Mouse (Mus musculus): ENCODE data around the gene Efna4.

DNA sequence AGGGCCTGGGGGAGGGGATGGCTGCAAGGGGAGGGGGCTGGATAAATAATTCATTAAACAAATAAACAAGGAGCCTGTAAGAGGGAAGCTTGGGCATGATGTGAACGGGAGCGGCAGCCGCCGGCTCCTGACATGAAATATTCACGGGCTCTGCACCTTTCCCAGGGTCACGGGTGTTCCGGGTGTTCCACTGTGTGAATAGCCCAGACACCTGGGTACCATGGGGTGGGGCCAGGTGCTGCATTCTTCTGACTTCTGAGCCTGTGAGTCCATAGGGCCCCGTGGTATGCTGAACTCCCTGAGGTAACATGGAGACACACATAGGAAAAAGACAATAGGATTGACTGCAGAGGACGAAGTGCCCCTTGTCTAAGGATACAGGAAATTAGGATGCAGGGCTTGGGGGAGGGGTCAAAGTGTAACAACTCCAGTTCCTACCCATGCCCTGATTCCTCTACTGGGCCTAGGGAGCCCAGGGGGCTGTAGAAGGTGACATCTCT lies 10.4 kb downstream of the Efna4 start:
- no peak for TF ChIP-seq CTCF (IDR thresholded peaks at IDR 0.05; ENCODE audit: control insufficient read depth, insufficient read depth, insufficient replicate concordance, low read depth, low read length)
- no peak for TF ChIP-seq POLR2A (IDR thresholded peaks at IDR 0.05; ENCODE audit: control insufficient read depth, low read depth, low read length)

Data from testis, adult 2 months (tissue).